Mouse (Mus musculus) brain, adult 2 months (tissue): ENCODE data around the gene Trabd2b.

ENCODE experiments used
- DNase-seq: peaks from one replicate; pipeline ENCODE4 v3.0.0; 2011; ENCODE audit warnings: low read depth, low spot score

Trabd2b gene

GRCm38 (mm10) chr4:114487701-114488100 is 81.2 kb downstream of the Trabd2b start:
- peak; percentile 29 for DNase-seq

- DNase-seq, result no peak
Measured at GRCm38 (mm10) chr4:114492157-114492556, 85.6 kb downstream of the Trabd2b start.

- no peak for DNase-seq
Measured at GRCm38 (mm10) chr4:114494035-114494434, 87.5 kb downstream of the Trabd2b start.

- no peak for DNase-seq
Measured at GRCm38 (mm10) chr4:114495688-114496426, 89.3 kb downstream of the Trabd2b start.

- no peak for DNase-seq
Measured at GRCm38 (mm10) chr4:114499650-114500049, 93.1 kb downstream of the Trabd2b start.

- DNase-seq, result no peak
Measured at GRCm38 (mm10) chr4:114500317-114500716, 93.8 kb downstream of the Trabd2b start.

- no peak for DNase-seq
Measured at GRCm38 (mm10) chr4:114501048-114501447, 94.5 kb downstream of the Trabd2b start.

GRCm38 (mm10) chr4:114501611-114502010 is 95.1 kb downstream of the Trabd2b start:
- peak; percentile 19 for DNase-seq

GRCm38 (mm10) chr4:114504227-114505041 is 97.9 kb downstream of the Trabd2b start:
- DNase-seq, result peak; percentile 16

- DNase-seq, result no peak
Measured at GRCm38 (mm10) chr4:114509601-114510000, 103.1 kb downstream of the Trabd2b start.

- DNase-seq, result no peak
Measured at GRCm38 (mm10) chr4:114511649-114512048, 105.1 kb downstream of the Trabd2b start.

- DNase-seq, result peak; percentile 70
Measured at GRCm38 (mm10) chr4:114513149-114513548, 106.6 kb downstream of the Trabd2b start.

- DNase-seq, result peak; percentile 57
Measured at GRCm38 (mm10) chr4:114515330-114515771, 108.8 kb downstream of the Trabd2b start.

- DNase-seq, result no peak
Measured at GRCm38 (mm10) chr4:114516651-114517050, 110.1 kb downstream of the Trabd2b start.

- DNase-seq, result no peak
Measured at GRCm38 (mm10) chr4:114518061-114518460, 111.5 kb downstream of the Trabd2b start.

- no peak for DNase-seq
Measured at GRCm38 (mm10) chr4:114518571-114518970, 112.0 kb downstream of the Trabd2b start.

- DNase-seq, result no peak
Measured at GRCm38 (mm10) chr4:114519321-114519720, 112.8 kb downstream of the Trabd2b start.

- no peak for DNase-seq
Measured at GRCm38 (mm10) chr4:114519966-114520365, 113.4 kb downstream of the Trabd2b start.

- DNase-seq, result no peak
Measured at GRCm38 (mm10) chr4:114523335-114524188, 117.0 kb downstream of the Trabd2b start.

GRCm38 (mm10) chr4:114531591-114531990 is 125.1 kb downstream of the Trabd2b start:
- no peak for DNase-seq

- no peak for DNase-seq
Measured at GRCm38 (mm10) chr4:114533894-114534754, 127.6 kb downstream of the Trabd2b start.
